Mouse (Mus musculus) ES-E14 (cell line): ENCODE results near the gene Rbm19.

ENCODE experiments used
- CHD2 ChIP-seq: IDR thresholded peaks from 2 replicates; pipeline ENCODE4 v1.6.1; 2014; ENCODE audit warnings: mild to moderate bottlenecking, low read depth, low read length, inconsistent platforms
- MAFK ChIP-seq: IDR thresholded peaks from 2 replicates; pipeline ENCODE4 v1.6.1; 2014; ENCODE audit warnings: mild to moderate bottlenecking, low read depth, low read length, inconsistent platforms; ENCODE audit not compliant: insufficient read depth
- ZNF384 ChIP-seq: IDR thresholded peaks from 2 replicates; pipeline ENCODE4 v1.6.1; 2012; ENCODE audit warnings: low read depth, low read length, inconsistent platforms

GRCm38 (mm10) chr5:120240071-120240470 lies 123.8 kb downstream of the Rbm19 start:
- TF ChIP-seq MAFK = no peak
- TF ChIP-seq CHD2 = no peak
- TF ChIP-seq ZNF384 = no peak
